Mouse (Mus musculus) cerebellum, postnatal 25 days (tissue): Measurements from ENCODE around the gene Plxdc2.

Experiments used
- DNase-seq, 2 experiments: peaks; one replicate each; pipeline ENCODE4 v3.0.0; 2021; ENCODE audit warnings: mixed read lengths in 2 of 2

The Plxdc2 gene

DNA sequence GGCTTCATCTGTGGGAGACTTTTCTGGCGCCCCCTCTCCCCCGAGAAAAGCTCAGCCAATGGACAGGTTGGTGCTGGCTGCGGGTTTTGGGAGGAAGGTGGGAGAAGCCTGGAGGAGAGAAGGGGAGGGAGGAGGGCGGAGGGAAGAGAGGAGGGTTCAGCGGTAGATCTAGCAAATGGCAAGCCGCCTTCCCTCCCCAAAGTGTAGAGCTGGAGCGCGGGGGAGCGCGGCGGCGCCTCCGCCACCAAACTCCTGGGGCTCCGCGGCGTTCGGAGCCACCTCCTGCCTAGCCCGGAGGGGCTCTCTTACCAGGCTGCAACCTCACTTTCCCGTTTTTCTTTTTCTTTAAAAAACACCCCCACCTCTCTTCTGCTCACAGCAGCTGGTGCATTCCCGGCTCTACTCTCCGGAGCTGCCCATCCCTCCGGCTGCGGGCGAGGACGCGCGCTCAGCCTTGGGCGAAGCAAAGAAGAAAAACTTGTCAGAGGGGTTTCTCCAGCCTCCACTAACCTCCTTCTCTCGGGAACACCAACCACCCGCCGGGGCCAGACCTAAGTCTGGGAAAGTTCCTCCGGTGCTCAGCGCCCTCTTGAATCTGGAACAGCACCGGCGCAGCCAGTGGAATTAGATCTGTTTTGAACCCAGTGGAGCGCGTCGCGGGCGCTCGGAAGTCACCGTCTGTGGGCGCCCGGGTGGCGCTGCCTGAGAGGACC, at the start of gene Plxdc2:
Gene Plxdc2, plus strand, starts transcription at position 199 of the 713 bp plus-strand sequence.
- DNase-seq: peak; percentile 83 to 89

DNA sequence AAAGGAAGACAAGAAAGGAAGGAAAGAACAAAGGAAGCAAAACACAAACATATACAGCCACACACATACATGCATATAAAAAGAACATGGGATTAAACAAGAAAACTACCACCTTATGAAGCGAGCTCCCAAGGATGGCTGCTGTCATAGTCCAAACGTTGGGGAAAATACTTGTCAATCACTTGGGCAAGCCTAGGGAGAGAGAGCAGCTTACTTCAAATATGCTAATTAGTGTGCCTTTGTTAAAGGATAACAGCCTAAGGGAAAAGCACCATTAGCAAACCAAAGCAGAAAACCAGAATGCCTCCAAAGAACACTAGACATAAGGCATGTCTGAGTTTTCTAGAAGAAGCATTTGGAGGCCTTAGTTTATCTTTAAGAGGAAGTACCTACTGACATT, 45.7 kb upstream of the Plxdc2 start:
- no peak for DNase-seq

DNA sequence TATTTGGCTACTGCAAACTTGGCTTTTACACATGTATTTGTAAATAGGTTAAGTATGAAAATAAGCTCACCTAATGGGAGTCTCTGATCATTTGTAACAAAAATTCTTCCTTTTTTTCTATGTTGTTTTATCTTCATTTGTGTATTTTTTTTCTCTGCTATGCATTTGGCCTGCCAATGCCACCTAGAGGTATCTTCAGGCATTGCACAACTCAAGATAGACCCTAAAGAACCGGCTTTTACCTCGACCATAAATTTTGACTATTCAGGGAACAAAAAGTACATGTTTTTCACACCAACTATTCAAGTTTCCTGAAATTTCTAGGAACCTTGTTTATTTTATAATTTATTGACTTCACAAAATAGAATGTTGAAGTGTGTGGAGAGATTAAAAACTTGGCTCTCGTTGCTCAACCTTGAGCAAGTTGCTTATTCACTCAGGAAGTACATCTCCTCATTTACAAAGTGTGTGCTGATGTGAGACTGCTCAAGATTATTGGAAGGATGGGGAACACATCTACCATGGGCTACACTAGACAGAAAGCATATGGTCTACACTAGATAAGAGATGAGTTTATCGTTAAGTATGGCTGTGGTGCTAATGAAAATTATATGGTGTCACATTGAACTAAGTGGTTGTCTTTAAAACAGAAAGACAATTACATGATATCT, 43.6 kb upstream of the Plxdc2 start:
- DNase-seq: peak in 1 of 2 experiments; percentile 10

DNA sequence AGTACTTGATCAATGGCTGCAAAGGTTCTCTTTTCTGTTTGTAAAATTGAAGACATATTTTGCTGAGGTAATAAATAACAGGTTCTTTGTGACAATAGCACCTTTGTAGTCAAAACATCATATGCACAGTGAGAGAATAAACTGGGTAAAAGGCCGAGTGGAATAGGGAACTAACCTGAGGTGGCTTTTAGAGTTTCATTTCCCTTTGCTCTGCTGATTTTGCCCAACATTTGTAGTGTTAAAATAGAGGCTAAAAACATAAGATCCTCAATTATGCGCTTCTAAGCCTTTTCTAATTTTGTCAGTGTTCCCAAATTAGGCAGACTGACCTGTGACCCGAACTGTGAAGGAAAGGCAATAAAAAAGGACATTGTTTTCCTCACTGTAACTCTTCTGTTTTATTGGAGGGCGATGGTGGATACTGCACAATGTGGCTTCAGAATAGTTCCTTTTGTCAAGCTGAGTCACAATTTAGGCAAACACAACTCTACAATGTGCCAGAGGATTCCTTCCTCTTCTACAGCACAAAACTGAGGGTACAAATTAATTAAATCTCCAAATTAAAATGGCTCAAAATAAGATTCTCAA, 20.8 kb upstream of the Plxdc2 start:
- DNase-seq: no peak

DNA sequence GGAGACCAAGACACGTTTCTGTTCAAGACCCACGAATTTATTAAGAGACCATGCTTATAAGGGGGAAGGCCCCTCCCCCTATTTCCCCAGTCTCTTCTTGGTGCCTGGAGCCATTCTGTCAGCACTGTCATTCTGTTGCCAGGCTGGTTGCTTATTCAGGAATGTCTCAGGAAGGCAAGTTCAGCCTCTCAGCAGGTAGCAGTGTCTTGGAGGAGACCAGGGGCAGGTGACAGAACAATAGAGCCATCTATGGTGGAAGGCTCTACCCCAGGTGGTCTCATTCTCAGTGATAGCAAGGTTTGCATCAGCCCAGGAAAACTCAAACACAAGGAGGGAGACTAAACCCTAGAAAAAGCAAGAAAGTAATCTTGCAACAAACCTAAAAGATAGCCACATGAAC, 11.5 kb upstream of the Plxdc2 start:
- DNase-seq: no peak

DNA sequence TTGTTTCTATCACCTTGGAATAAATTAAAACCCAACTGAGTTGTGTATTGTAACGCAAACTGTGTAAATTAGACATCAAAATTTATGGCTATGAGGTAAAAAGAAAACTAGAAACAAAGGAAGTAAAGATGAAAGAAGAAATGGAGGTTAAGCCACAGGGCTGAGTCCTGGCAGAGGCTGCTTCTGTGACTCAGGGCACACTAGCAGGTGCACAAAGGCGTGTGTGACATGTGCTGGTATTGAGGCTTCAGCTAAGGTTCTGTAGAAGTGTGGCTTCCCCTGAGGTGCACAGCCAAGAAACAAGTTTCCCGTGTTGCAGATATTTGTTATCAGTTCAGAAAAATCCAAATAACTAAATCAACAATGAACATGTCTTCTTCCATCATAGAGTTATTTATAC, 5.0 kb upstream of the Plxdc2 start:
- no peak for DNase-seq

DNA sequence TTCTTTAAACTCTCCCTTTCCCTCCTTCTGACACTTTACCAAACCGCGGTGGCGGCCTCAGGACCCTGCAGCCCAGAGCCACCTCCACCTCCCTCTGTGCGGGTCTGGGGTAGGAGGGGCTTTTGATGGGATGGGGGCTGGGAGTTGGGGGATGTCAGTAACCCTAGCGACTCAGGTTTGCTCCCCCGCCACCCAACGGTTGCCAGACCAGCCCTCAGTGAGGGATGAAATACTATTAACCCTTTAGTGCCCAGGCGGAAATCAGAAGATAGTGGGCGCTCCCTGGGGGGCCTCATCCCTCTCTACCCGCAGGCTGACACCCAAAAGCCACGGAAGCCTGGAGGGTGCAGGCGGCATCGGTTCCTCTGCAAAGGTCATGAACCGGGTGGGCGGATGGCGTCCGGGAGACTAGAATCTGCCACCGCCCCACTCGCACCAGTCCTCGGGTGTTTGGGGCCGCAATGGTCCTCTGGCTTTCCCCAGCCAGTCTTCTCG, 446 bp upstream of the Plxdc2 start:
- peak in 1 of 2 experiments; percentile 64 for DNase-seq

DNA sequence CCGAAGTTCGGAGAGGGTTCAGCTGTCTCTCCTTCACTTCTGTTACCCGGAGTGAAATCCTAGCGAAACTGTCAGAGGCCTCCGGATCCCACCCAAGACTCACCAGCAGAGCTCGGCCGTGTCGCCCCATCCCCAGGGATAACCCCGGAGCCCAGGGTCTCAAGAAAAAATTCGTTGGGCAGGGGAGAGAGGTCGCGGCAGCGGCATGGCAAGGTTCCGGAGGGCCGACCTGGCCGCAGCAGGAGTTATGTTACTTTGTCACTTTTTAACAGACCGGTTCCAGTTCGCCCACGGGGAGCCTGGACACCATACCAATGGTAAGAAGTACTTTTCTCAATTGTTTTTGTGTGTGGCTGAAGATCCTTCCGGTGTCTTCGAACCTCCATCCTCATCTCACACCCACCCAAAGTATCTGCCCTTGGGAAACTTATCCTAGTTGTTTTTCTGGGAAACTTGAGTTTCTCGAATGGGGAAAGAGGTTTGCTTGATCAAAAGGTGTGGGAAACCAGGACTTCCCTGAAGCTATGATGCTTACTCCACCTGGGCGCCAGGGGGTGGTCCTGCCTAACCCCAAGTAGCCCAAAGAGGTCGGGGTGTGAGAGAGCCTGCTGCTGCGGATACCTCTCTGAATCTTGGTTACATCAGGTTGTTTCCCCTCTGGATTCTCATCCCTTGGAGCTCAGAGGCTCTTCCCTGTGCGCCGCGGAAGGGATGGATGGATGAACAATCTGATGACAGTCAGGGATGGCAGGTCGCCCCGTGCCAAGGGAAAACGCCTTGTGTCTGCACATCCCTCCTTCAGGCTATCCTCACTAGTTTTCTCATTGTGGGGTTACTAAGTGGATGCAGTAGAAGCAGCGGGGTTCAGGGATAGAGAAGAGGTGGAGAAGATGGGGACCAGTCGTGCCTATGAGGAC, 1.1 kb downstream of the Plxdc2 start:
- peak; percentile 66 to 70 for DNase-seq

DNA sequence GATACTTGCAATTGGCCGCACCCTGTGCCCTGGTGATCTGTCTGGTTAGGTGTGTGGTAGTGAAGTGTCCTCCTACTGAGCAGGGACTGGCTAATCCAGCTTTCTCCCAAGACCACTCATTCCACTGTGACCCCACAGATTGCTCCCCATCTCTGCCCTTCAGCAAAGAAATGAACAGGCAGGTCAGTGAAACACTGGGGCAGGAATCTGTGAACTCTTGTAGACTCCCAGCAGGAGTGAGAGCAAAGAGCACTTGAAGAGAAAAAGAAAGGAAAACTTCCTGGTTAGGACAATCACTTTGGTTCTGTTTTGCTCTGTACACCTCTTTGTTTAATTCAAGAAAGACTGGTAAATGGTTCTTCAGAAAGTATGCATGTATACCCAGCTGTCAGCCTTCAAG, 1.8 kb downstream of the Plxdc2 start:
- DNase-seq: no peak

DNA sequence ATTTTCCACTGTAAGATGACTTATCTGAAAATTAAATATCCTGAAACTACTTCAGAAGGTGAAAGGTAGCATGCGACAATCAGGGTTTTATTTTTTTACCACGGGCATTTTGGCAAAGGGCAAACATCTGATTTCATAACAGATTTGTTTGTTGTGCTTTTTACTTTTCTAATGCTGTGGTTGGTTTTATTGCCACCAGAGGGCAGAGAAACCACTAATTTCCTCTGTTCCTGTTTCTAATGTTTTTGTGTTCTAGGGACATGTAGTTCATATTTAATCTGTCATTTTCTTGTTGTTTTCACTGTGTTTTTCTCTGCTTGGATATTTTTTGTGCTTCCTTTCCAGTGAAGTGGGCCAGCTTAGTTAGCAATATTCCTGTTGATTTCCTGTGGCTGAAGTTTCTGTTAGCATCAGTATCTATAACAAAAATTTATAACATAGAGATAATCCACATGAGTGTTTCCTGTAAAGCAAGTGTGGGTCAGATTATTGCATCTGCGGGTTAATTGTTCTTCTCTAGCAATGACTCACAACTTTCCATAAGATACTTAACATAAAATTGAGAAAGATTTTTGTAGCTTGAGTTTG, 3.3 kb downstream of the Plxdc2 start:
- DNase-seq: peak; percentile 17 to 58

DNA sequence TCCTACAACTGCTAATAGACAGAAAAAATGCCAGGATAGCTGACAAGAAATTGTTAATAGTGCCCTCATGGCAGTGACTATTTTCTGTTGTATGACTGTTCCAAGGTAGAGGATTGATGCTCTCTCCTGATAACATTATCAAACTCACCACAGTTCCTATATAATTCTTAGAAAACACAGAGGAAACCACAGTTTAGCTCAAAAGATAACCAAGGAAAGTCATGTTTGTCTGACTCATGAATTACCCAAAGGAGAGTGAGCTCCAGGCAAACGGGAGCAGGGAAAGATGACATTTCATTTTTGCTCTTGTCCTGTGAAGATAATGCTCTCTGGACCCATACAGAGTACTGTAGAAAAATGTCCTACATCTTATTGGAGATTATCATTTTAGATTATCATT, 8.6 kb downstream of the Plxdc2 start:
- no peak for DNase-seq

DNA sequence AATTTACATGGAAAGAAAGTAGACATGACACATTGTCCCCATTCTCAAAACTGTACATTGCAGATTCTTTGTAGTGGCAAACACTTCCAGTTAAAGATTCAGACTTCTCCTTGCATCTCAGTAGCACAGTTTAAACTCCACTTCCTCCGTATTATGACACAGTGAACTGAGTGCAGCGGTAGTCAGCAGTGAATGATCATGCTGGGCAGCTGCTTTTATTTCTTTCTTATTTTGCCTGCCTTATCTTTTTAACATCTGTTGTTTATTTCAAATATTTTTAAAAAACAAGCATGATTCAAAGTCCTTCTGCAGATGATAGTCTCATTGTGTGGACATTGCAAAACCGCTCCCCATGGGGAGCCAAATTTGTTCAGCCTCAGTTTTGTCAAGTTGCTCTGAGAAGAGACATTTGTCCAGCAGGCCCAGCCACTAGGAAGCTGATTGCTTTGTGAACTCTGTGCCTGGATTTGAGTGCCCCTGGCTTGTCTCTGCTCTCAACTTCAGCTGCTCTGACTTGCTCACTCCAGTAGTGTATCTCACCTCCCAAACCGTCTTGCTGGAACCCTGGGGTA, 9.8 kb downstream of the Plxdc2 start:
- no peak for DNase-seq

DNA sequence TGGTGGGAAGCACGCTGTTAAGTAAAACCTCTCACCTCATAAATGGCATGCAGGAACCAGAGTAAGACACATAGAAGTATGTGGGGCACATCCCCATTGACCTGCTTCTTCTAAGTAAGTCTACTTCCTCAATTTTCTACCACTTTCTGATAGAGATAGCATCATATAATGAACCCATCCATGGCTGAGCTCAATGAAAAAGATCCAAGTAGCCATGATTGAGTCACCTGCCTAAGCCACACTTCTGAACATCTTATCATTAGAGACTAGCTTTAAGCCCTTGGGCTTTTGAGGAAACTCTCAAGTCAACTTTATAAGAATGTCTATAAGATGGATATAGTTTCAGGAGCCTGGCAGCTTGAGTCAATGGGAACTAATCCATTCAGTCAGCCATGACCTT, 14.3 kb downstream of the Plxdc2 start:
- no peak for DNase-seq

DNA sequence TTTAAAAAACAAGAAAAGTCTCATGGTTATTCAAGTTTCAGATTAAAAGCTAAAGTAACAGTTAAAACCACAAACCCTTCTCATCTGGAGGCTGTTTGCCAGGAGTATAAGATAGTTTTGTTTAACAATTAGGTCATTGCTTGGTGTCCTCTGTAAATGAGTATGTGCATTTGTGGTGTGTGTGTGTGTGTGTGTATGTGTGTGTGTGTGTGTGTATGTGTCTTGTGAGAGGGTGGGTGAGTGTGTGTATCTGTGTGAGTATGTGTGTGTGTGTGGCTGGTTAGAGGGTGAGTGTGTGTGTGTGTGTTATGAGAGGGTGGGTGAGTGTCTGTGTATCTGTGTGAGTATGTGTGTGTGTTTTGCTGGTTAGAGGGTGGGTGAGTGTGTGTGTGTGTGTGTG, 18.2 kb downstream of the Plxdc2 start:
- no peak for DNase-seq

DNA sequence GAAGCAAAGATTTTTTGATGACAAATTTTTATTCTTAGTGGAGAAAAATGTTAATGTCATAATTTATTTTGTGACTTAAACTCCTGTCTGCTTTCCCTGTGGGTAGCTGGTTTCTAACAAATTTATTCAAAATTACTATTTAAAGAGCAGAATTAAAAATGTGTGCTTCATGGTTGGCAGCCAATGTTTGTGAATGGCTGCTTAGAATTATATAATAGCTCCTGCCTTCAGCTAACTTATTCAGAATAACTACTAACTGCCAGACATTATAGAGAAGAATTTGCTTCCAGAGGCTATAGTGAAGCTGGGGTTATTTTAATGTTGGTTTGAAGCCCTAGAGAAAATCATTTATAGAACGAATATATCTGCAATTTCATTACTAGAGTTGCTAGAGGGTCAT, 30.1 kb downstream of the Plxdc2 start:
- DNase-seq: no peak

DNA sequence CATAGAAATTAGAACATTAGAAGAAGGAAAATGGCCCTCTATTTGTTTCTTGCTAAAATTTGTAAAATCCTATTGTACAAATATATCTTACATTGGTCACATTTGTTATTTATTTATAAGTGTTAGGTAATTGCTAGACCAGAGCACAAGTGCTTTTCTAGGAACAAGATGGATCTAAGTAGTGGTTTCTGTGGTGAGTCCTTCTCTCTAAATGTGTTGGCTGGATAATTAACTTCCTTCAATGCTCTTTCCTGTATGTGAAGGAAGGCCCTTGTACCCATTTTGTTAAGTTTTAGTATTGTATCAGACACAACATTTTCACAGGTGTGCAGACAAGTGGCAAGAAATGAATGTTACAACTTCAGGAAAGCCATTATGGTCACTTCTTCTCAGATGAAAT, 30.6 kb downstream of the Plxdc2 start:
- DNase-seq: no peak

DNA sequence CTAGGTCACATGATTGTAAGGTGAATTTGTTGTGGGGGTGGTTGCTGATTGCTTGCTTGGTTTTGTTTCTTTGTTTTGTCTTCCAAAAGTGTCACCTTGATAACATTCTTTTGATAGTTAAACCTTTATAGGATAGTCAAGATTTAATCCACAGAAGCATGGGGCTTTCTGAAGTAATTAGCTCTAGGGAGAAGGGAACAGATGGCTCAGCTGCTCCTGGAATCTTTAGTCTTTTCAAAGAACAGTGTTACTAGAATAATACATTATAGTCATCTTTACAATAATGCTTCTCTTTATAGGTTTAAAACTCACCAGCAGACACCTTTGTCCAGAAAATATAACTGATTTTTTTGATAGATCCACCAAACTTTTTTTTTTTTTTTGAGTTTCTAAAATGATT, 31.7 kb downstream of the Plxdc2 start:
- DNase-seq: no peak

DNA sequence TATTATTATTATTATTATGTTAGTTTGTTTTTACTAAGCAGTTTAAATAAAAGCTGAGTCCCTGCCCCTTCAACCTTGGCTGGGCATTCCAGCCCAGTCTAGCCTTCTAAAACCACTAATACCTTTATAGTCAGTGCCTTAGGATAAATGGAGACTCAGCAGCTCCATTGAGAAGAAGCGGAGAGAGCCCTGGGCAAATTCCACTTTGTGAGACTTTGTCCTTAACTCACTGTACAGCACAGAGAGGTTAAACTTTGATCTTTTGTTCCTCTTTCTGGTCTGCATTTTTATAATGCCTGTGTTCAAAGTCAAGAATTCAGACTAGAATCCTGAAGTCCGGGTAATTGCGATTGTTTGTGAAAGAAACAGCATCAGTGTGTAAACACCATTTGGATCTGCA, 41.4 kb downstream of the Plxdc2 start:
- DNase-seq: no peak

DNA sequence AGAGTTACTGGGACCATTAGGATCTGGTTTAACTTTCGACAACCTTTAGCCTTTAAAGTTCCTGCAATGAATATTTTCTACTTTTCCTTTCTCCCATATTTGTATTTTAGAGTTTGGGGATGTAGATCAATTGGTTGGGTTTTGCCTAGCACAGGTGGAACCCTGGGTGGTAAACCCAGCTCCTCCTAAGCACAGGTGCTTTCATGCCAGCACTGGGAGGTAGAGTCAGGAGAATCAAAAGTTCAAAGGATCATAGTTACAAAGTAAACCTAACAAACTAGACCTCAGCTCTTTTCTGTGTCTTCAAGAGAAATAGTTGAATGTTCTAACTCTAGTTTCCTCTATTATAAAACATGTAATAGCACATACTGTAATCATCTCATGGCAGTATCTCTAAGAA, 41.9 kb downstream of the Plxdc2 start:
- no peak for DNase-seq

DNA sequence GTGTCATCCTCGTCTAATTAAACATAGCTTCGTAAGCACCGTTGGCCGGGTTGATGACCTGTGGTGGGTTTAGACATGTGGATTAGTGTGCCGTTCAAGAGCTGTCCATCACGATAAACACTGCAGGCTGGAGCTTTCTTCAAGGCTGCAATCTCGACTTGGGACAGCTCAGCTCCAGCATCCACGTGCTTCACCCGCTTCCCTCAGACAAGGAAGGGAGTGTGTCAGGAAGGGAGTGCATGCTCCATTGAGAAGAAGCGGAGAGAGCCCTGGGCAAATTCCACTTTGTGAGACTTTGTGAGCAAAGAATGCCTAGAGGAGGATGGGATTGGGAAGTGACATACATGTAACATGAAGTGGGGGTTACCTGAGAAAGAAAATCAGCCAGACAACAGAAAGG, 42.8 kb downstream of the Plxdc2 start:
- DNase-seq: no peak

DNA sequence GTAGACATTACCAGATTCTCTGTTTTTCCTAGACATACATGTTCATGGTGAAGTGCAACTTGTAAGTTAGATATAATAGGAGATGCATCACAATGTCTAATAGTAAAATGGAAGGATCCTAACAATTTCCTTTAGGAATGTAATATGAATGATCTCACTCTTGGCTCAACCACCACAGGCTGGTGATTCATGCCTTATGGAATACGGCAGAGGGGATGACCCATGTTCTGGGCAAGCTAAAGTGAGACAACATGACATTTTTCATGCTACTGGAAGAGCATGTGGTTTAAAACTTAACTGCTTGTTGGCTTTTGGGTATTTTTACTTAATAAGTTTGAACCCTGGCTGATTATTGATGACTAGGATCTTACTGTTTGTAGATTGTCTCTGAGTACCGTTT, 50.4 kb downstream of the Plxdc2 start:
- DNase-seq: peak in 1 of 2 experiments; percentile 13

DNA sequence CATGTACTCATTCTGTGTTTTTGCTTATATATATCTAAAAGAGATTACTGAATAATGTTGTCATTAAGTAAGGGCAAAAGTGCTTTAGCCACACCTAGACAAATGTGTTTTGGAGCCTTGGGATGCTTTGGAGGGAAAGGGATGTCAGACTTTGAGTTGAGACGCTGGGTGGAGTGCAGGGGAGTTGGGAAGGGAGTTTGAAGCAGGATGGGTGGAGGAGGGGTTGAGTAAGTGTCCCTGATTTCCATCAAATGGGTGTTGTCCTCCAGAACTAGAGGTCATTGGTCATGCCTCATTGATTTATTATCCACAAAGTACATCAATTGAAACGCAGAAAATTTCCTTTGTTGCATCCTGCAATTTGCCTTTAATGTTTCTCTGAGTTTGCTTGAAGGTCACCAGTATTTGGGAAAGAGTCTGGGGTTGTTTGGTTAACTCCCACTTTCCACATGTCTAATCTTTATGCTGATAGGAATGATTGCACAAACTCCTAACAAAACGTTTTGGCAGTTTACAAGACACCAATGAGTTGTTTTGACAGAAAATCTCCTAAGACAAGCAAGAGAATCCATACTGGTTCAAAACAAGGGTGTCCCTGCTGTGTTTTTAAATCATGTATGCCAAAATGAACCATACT, 58.4 kb downstream of the Plxdc2 start:
- no peak for DNase-seq
